ENCODE assay signal across 27 mouse cellular contexts in genomic region chr16:86210547-86210946, GRCm38 (mm10).
DNase-seq lines count a peak whose midpoint lies in the region; ATAC-seq lines count a peak whose summit lies in the region.
"Had no signal": no experiment of that assay in that cellular context is flagged by ENCODE, and none has a peak within 500 bp of the region (broad histone marks: within the 10 kb centered on the region; RNA-seq: fewer than 3 reads in every experiment).

No protein-coding gene starts in this region.

- H3K9ac ChIP-seq in forebrain, embryonic 11.5 days (ENCODE audit: low read length): no peak overlapping the region
- H3K9ac ChIP-seq: embryonic facial prominence, embryonic 12.5 days; forebrain, embryonic 12.5 days had no signal

- no peaks in the 10 kb centered on the region for H3K9me3 ChIP-seq in forebrain, embryonic 11.5 days (ENCODE audit: control insufficient read depth, low read length)
- H3K9me3 ChIP-seq: embryonic facial prominence, embryonic 12.5 days; forebrain, embryonic 12.5 days; G1E had no signal

- no peaks in the 10 kb centered on the region for H3K27me3 ChIP-seq in forebrain, embryonic 11.5 days (ENCODE audit: control insufficient read depth, insufficient read depth, low read length)
- H3K27me3 ChIP-seq: CH12.LX; embryonic facial prominence, embryonic 12.5 days; forebrain, embryonic 12.5 days; Patski had no signal

- no peak overlapping the region for H3K4me2 ChIP-seq in forebrain, embryonic 11.5 days (ENCODE audit: low read depth, low read length, severe bottlenecking)
- H3K4me2 ChIP-seq: embryonic facial prominence, embryonic 12.5 days; forebrain, embryonic 12.5 days had no signal

- H3K36me3 ChIP-seq in forebrain, embryonic 11.5 days (ENCODE audit: control insufficient read depth, insufficient read depth, low read length): no peaks in the 10 kb centered on the region
- H3K36me3 ChIP-seq: embryonic facial prominence, embryonic 12.5 days; forebrain, embryonic 12.5 days; G1E had no signal

- DNase-seq in embryo, embryonic 11 days: peak; percentile 14
- no peak for DNase-seq in embryo, embryonic 9.5 days (ENCODE audit: extremely low spot score)
- DNase-seq in 3T3-L1 (ENCODE audit: low read depth, low spot score) (peak; percentile 90), adipocyte (ENCODE audit: low spot score) (peak; percentile 65)
- DNase-seq in Muller cell, postnatal 12 days (ENCODE audit: inconsistent ontology term): peak; percentile 17
- no peak for DNase-seq in cerebellum, postnatal 4 days (ENCODE audit: low spot score in 2 of 2)
- DNase-seq in retina, embryonic 14.5 days (ENCODE audit: low spot score): no peak
- no peak for DNase-seq in forebrain, embryonic 11.5 days (ENCODE audit: low spot score)
- DNase-seq: adrenal gland, adult 2 months; adrenal gland, postnatal 10 days; adrenal gland, postnatal 25 days; B cell, adult 2 months; cerebellum, adult 11 months; cerebellum, adult 18-20 months; cerebellum, adult 8-10 months; cerebellum, adult 9-11 months; cerebellum, postnatal 14 days; cerebellum, postnatal 36 days had no signal

- no peaks in the 10 kb centered on the region for H3K4me1 ChIP-seq in forebrain, embryonic 11.5 days (replicated peaks; ENCODE audit: control insufficient read depth, insufficient read depth, low read length)
- H3K4me1 ChIP-seq: embryonic facial prominence, embryonic 12.5 days; forebrain, embryonic 12.5 days had no signal

- H3K27ac ChIP-seq in forebrain, embryonic 11.5 days (ENCODE audit: low read depth, low read length): no peak overlapping the region
- H3K27ac ChIP-seq: embryonic facial prominence, embryonic 12.5 days; forebrain, embryonic 12.5 days had no signal

- H3K4me3 ChIP-seq in forebrain, embryonic 11.5 days (ENCODE audit: low read depth, low read length): no peak overlapping the region
- H3K4me3 ChIP-seq: embryonic facial prominence, embryonic 12.5 days; forebrain, embryonic 12.5 days had no signal

- no peak for ATAC-seq in forebrain, embryonic 11.5 days (replicated peaks; ENCODE audit: low FRiP score)
- ATAC-seq: activated CD4-positive, CD25-positive, alpha-beta regulatory T cell, adult 4 months; CD4-positive, CD25-positive, alpha-beta regulatory T cell, adult 4 months; forebrain, embryonic 14.5 days; forebrain, embryonic 16.5 days; Patski had no signal

Comparison
In these comparisons a context has a peak if more than half of its experiments do, and no peak if none do; other contexts are left out.
1. DNase-seq: peak in embryo, embryonic 11 days (single experiment), 3T3-L1 (single experiment), Muller cell, postnatal 12 days (single experiment) and adipocyte (single experiment); none in embryo, embryonic 9.5 days (single experiment), cerebellum, postnatal 4 days (0 of 2), retina, embryonic 14.5 days (single experiment) and forebrain, embryonic 11.5 days (single experiment).